Mouse (Mus musculus) cortical plate, adult 2 months (tissue): ENCODE measurements around the gene Tmco4.

Experiments used
- CTCF ChIP-seq: fragments of 200-500 bp; IDR thresholded peaks from 2 replicates; pipeline ENCODE4 v1.5.1; 2011; ENCODE audit warnings: mild to moderate bottlenecking, control low read depth, low read length; ENCODE audit not compliant: insufficient read depth; ENCODE audit errors: extremely low read depth
- POLR2A ChIP-seq: fragments of 200-500 bp; IDR thresholded peaks from 2 replicates; pipeline ENCODE4 v1.6.1; 2011; ENCODE audit warnings: mild to moderate bottlenecking, low read length, control low read depth; ENCODE audit not compliant: insufficient read depth; ENCODE audit errors: extremely low read depth

- no peak for TF ChIP-seq POLR2A
- TF ChIP-seq CTCF: no peak
Measured at GRCm38 (mm10) chr4:138998611-138999010, 25.9 kb downstream of the Tmco4 start.
